Mouse (Mus musculus): ENCODE results near the gene Zfp689. TPM values are rescaled to one million over a fixed set of nuclear protein-coding genes. Genes with fewer than 3 reads are reported as not detected.
A peak's percentile ranks its signal among the peaks of the same experiment; 100 is the strongest.
"Not testable (repeated sequence)": the region's sequence is repeated elsewhere in the genome, so short reads cannot be mapped to it uniquely, and the experiment has no call there.

Gene Zfp689
- total RNA-seq, 1 experiment from 2014 or later: 4.2 TPM

- peak; percentile 86 for DNase-seq
Measured at GRCm38 (mm10) chr7:127470743-127471645, 22.0 kb upstream of the Zfp689 start.

GRCm38 (mm10) chr7:127470011-127470715 is 21.2 kb upstream of the Zfp689 start:
- DNase-seq: no peak

- DNase-seq: no peak
Measured at GRCm38 (mm10) chr7:127466606-127467005, 17.6 kb upstream of the Zfp689 start.

GRCm38 (mm10) chr7:127465670-127466069 is 16.7 kb upstream of the Zfp689 start:
- DNase-seq: not testable (repeated sequence)

- no peak for DNase-seq
Measured at GRCm38 (mm10) chr7:127465191-127465590, 16.2 kb upstream of the Zfp689 start.

GRCm38 (mm10) chr7:127459311-127459710 is 10.4 kb upstream of the Zfp689 start, which contains the start of gene Prr14:
Gene Prr14, plus strand, starts transcription at chr7:127459611.
- not testable (repeated sequence) for DNase-seq

GRCm38 (mm10) chr7:127458371-127459122 is 9.6 kb upstream of the Zfp689 start:
- not testable (repeated sequence) for DNase-seq

GRCm38 (mm10) chr7:127454905-127455304 is 5.9 kb upstream of the Zfp689 start:
- no peak for DNase-seq

GRCm38 (mm10) chr7:127453056-127453455 is 4.1 kb upstream of the Zfp689 start:
- DNase-seq: no peak

GRCm38 (mm10) chr7:127449966-127450365 is 1.0 kb upstream of the Zfp689 start:
- no peak for DNase-seq

GRCm38 (mm10) chr7:127443976-127444375 is 5.0 kb downstream of the Zfp689 start:
- no peak for DNase-seq

- no peak for DNase-seq
Measured at GRCm38 (mm10) chr7:127437724-127438123, 11.2 kb downstream of the Zfp689 start.

GRCm38 (mm10) chr7:127435206-127435605 is 13.8 kb downstream of the Zfp689 start:
- no peak for DNase-seq

GRCm38 (mm10) chr7:127426354-127426753 is 22.6 kb downstream of the Zfp689 start:
- DNase-seq: no peak

GRCm38 (mm10) chr7:127425911-127426310 is 23.0 kb downstream of the Zfp689 start:
- DNase-seq: no peak

GRCm38 (mm10) chr7:127425291-127425690 is 23.7 kb downstream of the Zfp689 start:
- DNase-seq: no peak

GRCm38 (mm10) chr7:127422247-127422646 is 26.7 kb downstream of the Zfp689 start:
- peak; percentile 19 for DNase-seq

- DNase-seq: peak; percentile 97
Measured at GRCm38 (mm10) chr7:127421388-127422191, 27.4 kb downstream of the Zfp689 start, which contains the start of gene Zfp688. Gene Zfp688, minus strand, starts transcription at chr7:127422068.

GRCm38 (mm10) chr7:127411418-127411817 is 37.5 kb downstream of the Zfp689 start:
- DNase-seq: no peak

- peak; percentile 79 for DNase-seq
Measured at GRCm38 (mm10) chr7:127406002-127406987, 42.7 kb downstream of the Zfp689 start, which contains the start of gene Zfp764. Gene Zfp764, minus strand, starts transcription at chr7:127406822.

Data from adrenal gland, postnatal 25 days (tissue).